Mouse (Mus musculus) limb, embryonic 11.5 days (tissue): Measurements from ENCODE around the gene Clip2. TPM values are rescaled to one million over a fixed set of nuclear protein-coding genes. Genes with fewer than 3 reads are reported as not detected.
A peak's percentile ranks its signal among the peaks of the same experiment; 100 is the strongest.

Source experiments
- ATAC-seq: fragments of 200-750 bp; cut with Nextera tagmentation; 2 replicates; pipeline ENCODE4 v1.8.0; 2017; ENCODE audit warnings: low read depth; ENCODE audit not compliant: insufficient number of reproducible peaks, low FRiP score, low TSS enrichment
- DNase-seq: peaks from one replicate; pipeline ENCODE4 v3.0.0-alpha.2; 2015; ENCODE audit warnings: low spot score
- H3K27ac ChIP-seq: fragments of 300-500 bp; sonication (generic); replicated peaks from 2 replicates; pipeline ENCODE4 v1.5.1; 2014; ENCODE audit warnings: low read depth, mild to moderate bottlenecking, low read length
- H3K27me3 ChIP-seq: fragments of 300-500 bp; sonication (generic); 2 replicates; pipeline ENCODE4 v1.6.1; 2014; ENCODE audit warnings: mild to moderate bottlenecking, low read length, mixed read lengths; ENCODE audit not compliant: control insufficient read depth, insufficient read depth
- H3K36me3 ChIP-seq: fragments of 300-500 bp; sonication (generic); 2 replicates; pipeline ENCODE4 v1.6.1; 2014; ENCODE audit warnings: mild to moderate bottlenecking, low read length, moderate library complexity, mixed read lengths; ENCODE audit not compliant: control insufficient read depth, insufficient read depth
- H3K4me1 ChIP-seq: fragments of 300-500 bp; sonication (generic); 2 replicates; pipeline ENCODE4 v1.6.1; 2014; ENCODE audit warnings: low read length, mixed read lengths; ENCODE audit not compliant: control insufficient read depth, insufficient read depth
- H3K4me2 ChIP-seq: fragments of 300-500 bp; sonication (generic); 2 replicates; pipeline ENCODE4 v1.6.1; 2014; ENCODE audit warnings: low read depth, mild to moderate bottlenecking, moderate library complexity; ENCODE audit not compliant: severe bottlenecking
- H3K4me3 ChIP-seq: fragments of 300-500 bp; sonication (generic); 2 replicates; pipeline ENCODE4 v1.5.1; 2014; ENCODE audit warnings: low read depth, low read length
- H3K9ac ChIP-seq: fragments of 300-500 bp; sonication (generic); 2 replicates; pipeline ENCODE4 v1.6.1; 2014; ENCODE audit warnings: mild to moderate bottlenecking, low read length
- H3K9me3 ChIP-seq: fragments of 300-500 bp; sonication (generic); 2 replicates; pipeline ENCODE4 v1.6.1; 2016; ENCODE audit warnings: low read length; ENCODE audit not compliant: control insufficient read depth
- WGBS: fragments of 180-500 bp; shearing (Covaris S2); extraction: QIAGEN DNeasy Blood & Tissue Kit; methylation state at CpG from one replicate; pipeline ENCODE4 v1.1.7; 2014; 5-methylcytosine and 5-hydroxymethylcytosine counted together
- polyA plus RNA-seq: library from polyadenylated mRNA; unstranded; fragments of >200 nt; fragmentation: Nextera tagmentation; extraction: Ambion mirVana; gene quantifications from 2 replicates; pipeline ENCODE4 v1.2.1, GENCODE M21; 2014

Clip2 gene
- polyA plus RNA-seq, 1 experiment from 2014 or later = 6.8 TPM

GRCm38 (mm10) chr5:134544516-134545241, 7.6 kb downstream of the Clip2 start:
- Histone ChIP-seq H3K36me3 (no peaks in the 10 kb centered on the region; the same call in 1 of the 2 replicates), H3K4me3 (no peak overlapping the region), H3K9me3 (no peaks in the 10 kb centered on the region), H3K9ac (no peak overlapping the region), H3K27ac (no peak overlapping the region), H3K4me2 (no peak overlapping the region), H3K27me3 (no peaks in the 10 kb centered on the region), H3K4me1 (peaks cover 11% of the 10 kb centered on the region; the same call in 1 of the 2 replicates)
- peak; percentile 65 for DNase-seq
- 64% methylated on average over 19 of the region's 19 CpGs for WGBS
- no peak for ATAC-seq

GRCm38 (mm10) chr5:134541640-134542039, 10.6 kb downstream of the Clip2 start:
- H3K9me3 ChIP-seq = no peaks in the 10 kb centered on the region; the same call in 1 of the 2 replicates
- DNase-seq (no peak), ATAC-seq (no peak)
- H3K27ac ChIP-seq = no peak overlapping the region
- 47% methylated on average over 7 of the region's 7 CpGs for WGBS
- H3K4me1 ChIP-seq = peaks cover 8% of the 10 kb centered on the region; the same call in 1 of the 2 replicates
- H3K27me3 ChIP-seq = no peaks in the 10 kb centered on the region
- peaks cover 3% of the 10 kb centered on the region for H3K36me3 ChIP-seq
- no peak overlapping the region for H3K9ac ChIP-seq
- H3K4me2 ChIP-seq = no peak overlapping the region
- H3K4me3 ChIP-seq = no peak overlapping the region

- ATAC-seq (no peak), DNase-seq (no peak)
- 70% methylated on average over 6 of the region's 6 CpGs for WGBS
- H3K27me3 ChIP-seq = no peaks in the 10 kb centered on the region
- peaks cover 3% of the 10 kb centered on the region for H3K36me3 ChIP-seq
- peaks cover 8% of the 10 kb centered on the region; the same call in 1 of the 2 replicates for H3K4me1 ChIP-seq
- peak overlapping the region; percentile 68; the same call in 1 of the 2 replicates for H3K27ac ChIP-seq
- H3K4me3 ChIP-seq = no peak overlapping the region
- no peaks in the 10 kb centered on the region; the same call in 1 of the 2 replicates for H3K9me3 ChIP-seq
- no peak overlapping the region for H3K9ac ChIP-seq
- H3K4me2 ChIP-seq = no peak overlapping the region
Measured at GRCm38 (mm10) chr5:134540881-134541280, 11.4 kb downstream of the Clip2 start.

- Histone ChIP-seq H3K4me3 (no peak overlapping the region), H3K27ac (peak overlapping the region; percentile 68), H3K36me3 (peaks cover 4% of the 10 kb centered on the region), H3K4me2 (no peak overlapping the region), H3K27me3 (no peaks in the 10 kb centered on the region), H3K4me1 (peaks cover 8% of the 10 kb centered on the region; the same call in 1 of the 2 replicates), H3K9ac (peak overlapping the region; percentile 41; the same call in 1 of the 2 replicates), H3K9me3 (no peaks in the 10 kb centered on the region; the same call in 1 of the 2 replicates)
- ATAC-seq (peak; percentile 88), DNase-seq (peak; percentile 77)
- 8% methylated on average over 3 of the region's 3 CpGs for WGBS
Measured at GRCm38 (mm10) chr5:134539891-134540290, 12.3 kb downstream of the Clip2 start.

- Histone ChIP-seq H3K27ac (no peak overlapping the region), H3K4me2 (no peak overlapping the region), H3K9ac (no peak overlapping the region), H3K36me3 (peaks cover 13% of the 10 kb centered on the region), H3K27me3 (no peaks in the 10 kb centered on the region), H3K9me3 (no peaks in the 10 kb centered on the region; the same call in 1 of the 2 replicates), H3K4me1 (peaks cover 6% of the 10 kb centered on the region; the same call in 1 of the 2 replicates), H3K4me3 (no peak overlapping the region)
- 95% methylated on average over 6 of the region's 6 CpGs for WGBS
- DNase-seq (no peak), ATAC-seq (no peak)
Measured at GRCm38 (mm10) chr5:134536036-134536435, 16.2 kb downstream of the Clip2 start.

GRCm38 (mm10) chr5:134532417-134532816, 19.8 kb downstream of the Clip2 start:
- Histone ChIP-seq H3K9ac (no peak overlapping the region), H3K4me3 (no peak overlapping the region), H3K4me2 (no peak overlapping the region), H3K27me3 (no peaks in the 10 kb centered on the region), H3K27ac (no peak overlapping the region), H3K9me3 (no peaks in the 10 kb centered on the region; the same call in 1 of the 2 replicates), H3K4me1 (no peaks in the 10 kb centered on the region), H3K36me3 (peaks cover 10% of the 10 kb centered on the region)
- WGBS = 96% methylated on average over 6 of the region's 6 CpGs
- DNase-seq (no peak), ATAC-seq (no peak)

GRCm38 (mm10) chr5:134531585-134531984, 20.6 kb downstream of the Clip2 start:
- no peak overlapping the region for H3K4me2 ChIP-seq
- no peaks in the 10 kb centered on the region for H3K27me3 ChIP-seq
- H3K36me3 ChIP-seq = peaks cover 10% of the 10 kb centered on the region
- no peak for DNase-seq
- H3K9ac ChIP-seq = no peak overlapping the region
- ATAC-seq = no peak
- 91% methylated on average over 9 of the region's 9 CpGs for WGBS
- no peak overlapping the region for H3K27ac ChIP-seq
- H3K4me1 ChIP-seq = no peaks in the 10 kb centered on the region
- H3K4me3 ChIP-seq = no peak overlapping the region
- H3K9me3 ChIP-seq = no peaks in the 10 kb centered on the region

GRCm38 (mm10) chr5:134530830-134531229, 21.4 kb downstream of the Clip2 start:
- ATAC-seq (no peak), DNase-seq (no peak)
- H3K9ac ChIP-seq = no peak overlapping the region
- no peak overlapping the region for H3K27ac ChIP-seq
- H3K4me3 ChIP-seq = no peak overlapping the region
- H3K36me3 ChIP-seq = peaks cover 12% of the 10 kb centered on the region
- 77% methylated on average over 7 of the region's 7 CpGs for WGBS
- no peaks in the 10 kb centered on the region for H3K27me3 ChIP-seq
- H3K4me2 ChIP-seq = no peak overlapping the region
- H3K9me3 ChIP-seq = no peaks in the 10 kb centered on the region
- no peaks in the 10 kb centered on the region for H3K4me1 ChIP-seq
